Mouse (Mus musculus) embryonic fibroblast, embryonic 13.5 days (primary cell): ENCODE data around the gene Gpr61.

Source experiments
- CTCF ChIP-seq: IDR thresholded peaks from 2 replicates; pipeline ENCODE4 v1.5.1; 2011; ENCODE audit warnings: mild to moderate bottlenecking, control low read depth, low read length, moderate library complexity, borderline replicate concordance; ENCODE audit not compliant: insufficient read depth
- POLR2A ChIP-seq: IDR thresholded peaks from 2 replicates; pipeline ENCODE4 v1.6.1; 2011; ENCODE audit warnings: low read depth, mild to moderate bottlenecking, control low read depth, low read length, moderate library complexity

- TF ChIP-seq POLR2A (no peak), CTCF (no peak)
Measured at GRCm38 (mm10) chr3:108105281-108105680, 49.4 kb downstream of the Gpr61 start.
